Mouse (Mus musculus) olfactory bulb, adult 2 months (tissue): Measurements from ENCODE around the gene Ppm1d.

Source experiments
- CTCF ChIP-seq: fragments of 200-500 bp; IDR thresholded peaks from 2 replicates; pipeline ENCODE4 v1.5.1; 2012; ENCODE audit warnings: low read depth, mild to moderate bottlenecking, low read length, moderate library complexity; ENCODE audit not compliant: insufficient read depth
- POLR2A ChIP-seq: fragments of 200-500 bp; IDR thresholded peaks from 2 replicates; pipeline ENCODE4 v1.6.1; 2012; ENCODE audit warnings: mild to moderate bottlenecking, low read depth, low read length, moderate library complexity; ENCODE audit not compliant: insufficient read depth

- TF ChIP-seq CTCF (no peak), POLR2A (no peak)
Observed at GRCm38 (mm10) chr11:85340070-85340616, 29.1 kb downstream of the Ppm1d start.
